Mouse (Mus musculus): ENCODE results near the gene Smg5. TPM values are rescaled to one million over a fixed set of nuclear protein-coding genes. Genes with fewer than 3 reads are reported as not detected.
"Not testable (repeated sequence)": the region's sequence is repeated elsewhere in the genome, so short reads cannot be mapped to it uniquely, and the experiment has no call there.

Gene Smg5
- 94.1 and 94.8 TPM in 2 replicates for polyA plus RNA-seq (2016; fragmentation: Nextera tagmentation; extraction: Ambion mirVana)

- Histone ChIP-seq H3K4me3 (peak within 1 kb of the TSS; percentile 79), H3K36me3 (peaks cover 38% of the 10 kb centered on the region), H3K27ac (peak within 1 kb of the TSS; percentile 96), H3K4me1 (peaks cover 32% of the 10 kb centered on the region), H3K27me3 (ENCODE audit: low read depth, poor library complexity, severe bottlenecking) (no peaks in the 10 kb centered on the region), H3K9me3 (replicated peaks) (no peaks in the 10 kb centered on the region)
- 3% methylated on average over 64 of the region's 66 CpGs for WGBS
- DNase-seq (ENCODE audit: low spot score) = peak; percentile 96
Observed at GRCm38 (mm10) chr3:88336058-88337013, at the start of gene Smg5, which contains the start of gene Tmem79. Smg5 (plus strand) TSS chr3:88336260. Tmem79 (minus strand) TSS chr3:88336148.

DNA sequence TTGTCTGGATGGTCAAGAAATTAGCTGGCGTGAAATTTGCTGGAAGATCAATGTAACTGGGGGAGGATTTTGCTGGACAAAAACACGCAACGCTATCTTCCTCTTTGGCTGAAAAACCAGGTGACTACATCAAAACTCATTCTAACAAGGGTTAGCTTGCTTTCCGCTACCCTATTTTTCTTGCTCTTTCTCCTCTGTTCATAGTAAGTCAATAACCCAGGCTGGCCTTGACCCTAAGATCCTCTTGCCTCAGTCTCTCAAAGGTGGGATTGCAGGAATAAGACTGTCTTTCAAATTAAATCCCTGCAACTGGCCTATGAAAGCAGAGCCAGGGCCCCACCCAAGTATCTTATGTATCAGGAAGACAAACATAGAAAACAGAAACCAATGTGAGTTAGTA is 49.0 kb upstream of the Smg5 start, which contains the start of gene Gm38392:
Gm38392 (minus strand) TSS at position 101 of the 400 bp plus-strand sequence.
- Histone ChIP-seq H3K4me3 (no peak within 1 kb of the TSS), H3K9me3 (replicated peaks) (no peaks in the 10 kb centered on the region), H3K27ac (no peak within 1 kb of the TSS), H3K36me3 (peaks cover 17% of the 10 kb centered on the region), H3K4me1 (no peaks in the 10 kb centered on the region), H3K27me3 (ENCODE audit: low read depth, poor library complexity, severe bottlenecking) (no peaks in the 10 kb centered on the region)
- WGBS = 93% methylated on average over 4 of the region's 4 CpGs
- DNase-seq (ENCODE audit: low spot score) = no peak

- not testable (repeated sequence) for H3K4me1 ChIP-seq; H3K27ac ChIP-seq; H3K4me3 ChIP-seq; DNase-seq (ENCODE audit: low spot score); H3K9me3 ChIP-seq (replicated peaks); H3K27me3 ChIP-seq (ENCODE audit: low read depth, poor library complexity, severe bottlenecking)
- peaks cover 17% of the 10 kb centered on the region for H3K36me3 ChIP-seq
- WGBS = 87% methylated on average over 10 of the region's 10 CpGs
Observed at GRCm38 (mm10) chr3:88288133-88288713, 47.8 kb upstream of the Smg5 start.

GRCm38 (mm10) chr3:88291970-88292369 is 44.1 kb upstream of the Smg5 start:
- Histone ChIP-seq H3K36me3 (peaks cover 9% of the 10 kb centered on the region; the same call in 1 of the 2 replicates), H3K9me3 (replicated peaks) (no peaks in the 10 kb centered on the region), H3K27me3 (ENCODE audit: low read depth, poor library complexity, severe bottlenecking) (no peaks in the 10 kb centered on the region), H3K27ac (no peak overlapping the region), H3K4me3 (no peak overlapping the region), H3K4me1 (peaks cover 5% of the 10 kb centered on the region)
- peak; percentile 40 for DNase-seq (ENCODE audit: low spot score)
- 63% methylated on average over 4 of the region's 4 CpGs for WGBS

DNA sequence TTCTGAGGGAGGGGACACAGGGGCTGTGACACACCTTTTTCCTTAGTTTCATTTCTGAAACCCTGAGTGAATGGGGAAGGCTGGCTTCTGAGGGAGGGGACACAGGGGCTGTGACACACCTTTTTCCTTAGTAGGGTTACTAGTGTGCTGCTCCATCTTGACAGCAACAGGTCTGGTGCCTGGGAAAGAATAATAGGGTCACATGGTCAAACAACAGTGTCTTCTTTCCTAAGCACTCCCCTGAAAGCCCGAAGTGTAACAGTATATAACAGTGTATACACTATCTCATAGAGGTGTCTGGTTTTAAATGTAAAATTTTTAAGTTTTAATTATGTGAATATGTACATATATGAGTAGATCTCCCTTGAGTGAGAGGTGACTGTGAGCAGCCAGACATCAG is 40.8 kb upstream of the Smg5 start:
- DNase-seq (ENCODE audit: low spot score); H3K9me3 ChIP-seq (replicated peaks); H3K27me3 ChIP-seq (ENCODE audit: low read depth, poor library complexity, severe bottlenecking): not testable (repeated sequence)
- Histone ChIP-seq H3K36me3 (peaks cover 27% of the 10 kb centered on the region), H3K4me3 (peak overlapping the region; percentile 86), H3K4me1 (peaks cover 15% of the 10 kb centered on the region), H3K27ac (peak overlapping the region; percentile 95)
- 79% methylated on average over 1 of the region's 1 CpGs for WGBS

DNA sequence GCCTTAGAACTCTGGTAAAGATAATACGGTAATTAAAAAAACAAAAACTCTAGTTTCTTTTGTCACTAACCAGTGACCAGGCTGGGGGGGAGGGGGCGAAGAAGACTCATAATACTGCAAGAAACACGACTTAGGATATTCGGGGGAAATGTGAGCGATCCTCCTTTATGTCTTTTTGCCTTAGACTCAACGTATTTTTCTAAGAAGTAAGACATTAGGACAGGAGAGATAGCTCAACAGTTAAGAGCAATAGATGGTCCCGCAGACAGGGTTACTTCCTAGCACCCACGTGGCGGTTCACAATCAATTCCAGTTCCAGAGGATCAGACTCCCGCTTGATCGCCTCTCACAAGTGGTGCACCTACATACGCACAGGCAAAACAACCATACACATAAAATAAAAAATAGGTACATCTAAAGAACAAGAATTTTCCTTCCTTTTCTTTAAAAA is 39.9 kb upstream of the Smg5 start:
- Histone ChIP-seq H3K9me3 (replicated peaks) (no peaks in the 10 kb centered on the region), H3K27ac (peak overlapping the region; percentile 95), H3K36me3 (peaks cover 35% of the 10 kb centered on the region), H3K27me3 (ENCODE audit: low read depth, poor library complexity, severe bottlenecking) (no peaks in the 10 kb centered on the region), H3K4me1 (peaks cover 15% of the 10 kb centered on the region), H3K4me3 (peak overlapping the region; percentile 86)
- DNase-seq (ENCODE audit: low spot score) = peak; percentile 34
- WGBS = 1% methylated on average over 12 of the region's 12 CpGs

DNA sequence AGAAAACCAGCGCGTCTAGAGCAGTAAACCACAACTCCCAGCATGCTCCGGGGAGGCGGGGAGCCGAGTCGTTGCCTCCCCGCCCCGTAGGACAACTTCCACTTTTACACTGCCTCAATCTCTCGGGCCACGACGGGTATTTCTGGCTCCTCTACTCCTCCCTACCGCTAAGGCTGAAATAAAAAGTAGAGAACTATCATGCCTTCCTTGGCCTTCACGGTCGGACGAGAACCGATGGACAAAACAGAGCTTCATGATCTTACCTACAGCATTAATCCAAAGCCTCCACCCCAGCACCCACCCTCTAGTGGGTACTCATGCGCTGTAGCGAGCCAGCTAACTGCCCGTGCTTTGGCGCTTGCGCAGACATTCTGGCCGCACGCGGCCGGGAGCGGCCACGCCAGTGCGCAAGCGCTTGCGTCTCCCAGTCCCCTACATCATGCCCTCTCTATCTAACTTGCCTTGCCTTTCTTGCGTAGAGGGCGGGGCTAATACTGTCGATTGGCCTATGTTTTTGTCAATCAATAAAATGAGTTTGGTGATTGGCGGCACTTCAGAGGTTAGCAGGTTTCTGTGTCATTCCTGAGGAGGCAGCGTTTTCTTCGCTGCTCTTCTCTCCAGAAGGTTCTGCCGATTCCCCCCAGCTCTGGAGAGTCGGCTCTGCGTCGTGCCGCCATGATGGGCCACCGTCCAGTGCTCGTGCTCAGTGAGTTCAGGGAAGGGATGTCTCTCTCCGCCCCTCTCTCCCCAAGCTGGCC is 39.3 kb upstream of the Smg5 start, which contains the start of the genes Tsacc and Cct3:
Tsacc (minus strand) TSS at position 439 of the 758 bp plus-strand sequence.
Cct3 (plus strand) TSS at position 556 of the 758 bp plus-strand sequence.
- Histone ChIP-seq H3K27ac (peak within 1 kb of the TSS; percentile 95), H3K9me3 (replicated peaks) (no peaks in the 10 kb centered on the region), H3K36me3 (peaks cover 42% of the 10 kb centered on the region), H3K4me3 (peak within 1 kb of the TSS; percentile 86), H3K27me3 (ENCODE audit: low read depth, poor library complexity, severe bottlenecking) (no peaks in the 10 kb centered on the region), H3K4me1 (peaks cover 15% of the 10 kb centered on the region)
- DNase-seq (ENCODE audit: low spot score) = peak; percentile 92
- WGBS = under 1% methylated on average over 44 of the region's 44 CpGs

DNA sequence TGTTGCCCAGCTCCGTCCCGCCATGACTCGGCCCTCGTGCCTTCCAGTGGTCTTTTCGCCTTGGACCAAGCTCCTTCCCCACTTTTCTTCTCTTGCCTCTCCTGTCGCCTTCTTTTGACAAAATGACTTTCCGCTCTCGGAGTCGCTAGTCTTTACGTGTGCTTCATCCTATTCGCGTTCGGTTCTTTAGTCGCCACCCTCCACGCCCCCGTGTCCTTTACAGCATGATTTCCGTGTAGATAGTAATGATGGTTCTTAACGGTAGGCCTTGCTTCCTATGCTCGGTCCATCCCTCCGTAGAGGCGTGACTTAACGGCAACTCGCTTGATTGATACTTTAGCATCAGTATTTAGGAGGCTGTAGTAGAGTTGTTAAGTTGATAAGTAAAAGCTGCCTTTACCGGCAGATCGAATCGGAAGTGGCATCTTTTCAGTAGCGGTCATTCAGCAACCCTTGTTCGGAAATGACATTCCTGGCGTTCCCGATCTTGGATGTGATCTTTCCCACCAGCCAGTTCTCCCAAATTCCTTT is 38.7 kb upstream of the Smg5 start:
- peak overlapping the region; percentile 95 for H3K27ac ChIP-seq
- peaks cover 15% of the 10 kb centered on the region for H3K4me1 ChIP-seq
- no peaks in the 10 kb centered on the region for H3K9me3 ChIP-seq (replicated peaks)
- WGBS = under 1% methylated on average over 30 of the region's 30 CpGs
- peak overlapping the region; percentile 86 for H3K4me3 ChIP-seq
- peaks cover 48% of the 10 kb centered on the region for H3K36me3 ChIP-seq
- no peak for DNase-seq (ENCODE audit: low spot score)
- H3K27me3 ChIP-seq (ENCODE audit: low read depth, poor library complexity, severe bottlenecking) = no peaks in the 10 kb centered on the region

GRCm38 (mm10) chr3:88299172-88299571 is 36.9 kb upstream of the Smg5 start:
- no peaks in the 10 kb centered on the region for H3K27me3 ChIP-seq (ENCODE audit: low read depth, poor library complexity, severe bottlenecking)
- peaks cover 15% of the 10 kb centered on the region for H3K4me1 ChIP-seq
- no peaks in the 10 kb centered on the region for H3K9me3 ChIP-seq (replicated peaks)
- H3K27ac ChIP-seq = no peak overlapping the region
- no peak for DNase-seq (ENCODE audit: low spot score)
- no peak overlapping the region for H3K4me3 ChIP-seq
- 92% methylated on average over 1 of the region's 1 CpGs for WGBS
- H3K36me3 ChIP-seq = peaks cover 61% of the 10 kb centered on the region

GRCm38 (mm10) chr3:88324951-88325405 is 11.1 kb upstream of the Smg5 start, which contains the start of gene Glmp:
Glmp (plus strand) TSS chr3:88325023.
- no peaks in the 10 kb centered on the region for H3K27me3 ChIP-seq (ENCODE audit: low read depth, poor library complexity, severe bottlenecking)
- DNase-seq (ENCODE audit: low spot score) = peak; percentile 68
- H3K9me3 ChIP-seq (replicated peaks) = no peaks in the 10 kb centered on the region
- peaks cover 83% of the 10 kb centered on the region for H3K36me3 ChIP-seq
- peak within 1 kb of the TSS; percentile 78 for H3K4me3 ChIP-seq
- H3K4me1 ChIP-seq = peaks cover 12% of the 10 kb centered on the region
- 4% methylated on average over 10 of the region's 10 CpGs for WGBS
- peak within 1 kb of the TSS; percentile 80; the same call in 1 of the 2 replicates for H3K27ac ChIP-seq

DNA sequence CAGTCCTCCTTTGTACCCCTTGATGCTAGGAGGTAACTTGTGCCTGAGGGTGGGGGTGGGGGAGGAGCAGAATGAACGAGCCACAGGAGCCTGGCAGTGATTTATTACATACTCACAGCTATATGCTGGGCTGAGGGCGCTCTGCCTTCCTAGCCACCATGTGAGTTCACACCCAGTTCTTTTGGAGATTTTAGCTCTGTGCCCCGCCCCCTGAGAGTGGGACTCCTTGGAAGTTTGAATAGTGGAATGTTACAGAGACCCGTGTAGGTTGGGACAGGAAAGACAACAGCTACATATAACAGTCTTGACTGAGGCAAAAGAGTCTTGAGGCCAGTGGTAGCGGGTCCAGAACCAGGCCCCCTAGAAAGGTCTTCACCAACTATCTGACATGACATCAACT is 7.1 kb upstream of the Smg5 start:
- WGBS = 54% methylated on average over 5 of the region's 5 CpGs
- no peaks in the 10 kb centered on the region for H3K27me3 ChIP-seq (ENCODE audit: low read depth, poor library complexity, severe bottlenecking)
- H3K27ac ChIP-seq = no peak overlapping the region
- H3K9me3 ChIP-seq (replicated peaks) = no peaks in the 10 kb centered on the region
- H3K4me1 ChIP-seq = peaks cover 15% of the 10 kb centered on the region
- no peak overlapping the region for H3K4me3 ChIP-seq
- peaks cover 53% of the 10 kb centered on the region for H3K36me3 ChIP-seq
- DNase-seq (ENCODE audit: low spot score) = no peak

GRCm38 (mm10) chr3:88331282-88331681 is 4.8 kb upstream of the Smg5 start:
- Histone ChIP-seq H3K4me3 (no peak overlapping the region), H3K36me3 (peaks cover 47% of the 10 kb centered on the region), H3K4me1 (peaks cover 19% of the 10 kb centered on the region), H3K27ac (no peak overlapping the region), H3K27me3 (ENCODE audit: low read depth, poor library complexity, severe bottlenecking) (no peaks in the 10 kb centered on the region), H3K9me3 (replicated peaks) (no peaks in the 10 kb centered on the region)
- 43% methylated on average over 2 of the region's 2 CpGs for WGBS
- no peak for DNase-seq (ENCODE audit: low spot score)
